Mouse (Mus musculus) limb, embryonic 14.5 days (tissue): ENCODE data around the gene Abcf1. TPM values are rescaled to one million over a fixed set of nuclear protein-coding genes. Genes with fewer than 3 reads are reported as not detected.
"Not testable (repeated sequence)": the region's sequence is repeated elsewhere in the genome, so short reads cannot be mapped to it uniquely, and the experiment has no call there.

Experiments
- ATAC-seq: fragments of 200-750 bp; cut with Nextera tagmentation; 2 replicates; pipeline ENCODE4 v1.8.0; 2017; ENCODE audit warnings: low read depth, moderate number of reproducible peaks, moderate TSS enrichment; ENCODE audit not compliant: low FRiP score
- DNase-seq: peaks from one replicate; pipeline ENCODE4 v3.0.0-alpha.2; 2015; ENCODE audit warnings: low spot score
- H3K27ac ChIP-seq: fragments of 300-500 bp; sonication (generic); replicated peaks from 2 replicates; pipeline ENCODE4 v1.5.1; 2014; ENCODE audit warnings: low read depth, mild to moderate bottlenecking, low read length, moderate library complexity, mixed read lengths
- H3K27me3 ChIP-seq: fragments of 300-500 bp; sonication (generic); 2 replicates; pipeline ENCODE4 v1.6.1; 2014; ENCODE audit warnings: low read length, mixed read lengths; ENCODE audit not compliant: control insufficient read depth, insufficient read depth
- H3K36me3 ChIP-seq: fragments of 300-500 bp; sonication (generic); 2 replicates; pipeline ENCODE4 v1.6.1; 2014; ENCODE audit warnings: mild to moderate bottlenecking, low read length, moderate library complexity, mixed read lengths; ENCODE audit not compliant: control insufficient read depth, insufficient read depth
- H3K4me1 ChIP-seq: fragments of 300-500 bp; sonication (generic); 2 replicates; pipeline ENCODE4 v1.6.1; 2014; ENCODE audit warnings: antibody characterized with exemption, low read length, mixed read lengths; ENCODE audit not compliant: control insufficient read depth, insufficient read depth
- H3K4me2 ChIP-seq: fragments of 300-500 bp; sonication (generic); replicated peaks from 2 replicates; pipeline ENCODE4 v1.6.1; 2014; ENCODE audit warnings: low read depth, mild to moderate bottlenecking, low read length, moderate library complexity; ENCODE audit not compliant: severe bottlenecking
- H3K4me3 ChIP-seq: fragments of 300-500 bp; sonication (generic); replicated peaks from 2 replicates; pipeline ENCODE4 v1.5.1; 2014; ENCODE audit warnings: low read length
- H3K9ac ChIP-seq: fragments of 300-500 bp; sonication (generic); 2 replicates; pipeline ENCODE4 v1.6.1; 2014; ENCODE audit warnings: mild to moderate bottlenecking, low read depth, low read length, moderate library complexity; ENCODE audit not compliant: severe bottlenecking
- H3K9me3 ChIP-seq: fragments of 300-500 bp; sonication (generic); 2 replicates; pipeline ENCODE4 v1.6.1; 2016; ENCODE audit warnings: low read length; ENCODE audit not compliant: control insufficient read depth
- POLR2A ChIP-seq: fragments of 200-500 bp; IDR thresholded peaks from 2 replicates; pipeline ENCODE4 v1.8.0; 2012; ENCODE audit warnings: inconsistent platforms, mild to moderate bottlenecking, moderate library complexity, borderline replicate concordance; ENCODE audit not compliant: insufficient read depth, insufficient read length; ENCODE audit errors: extremely low read depth
- WGBS: fragments of 180-500 bp; shearing (Covaris S2); extraction: QIAGEN DNeasy Blood & Tissue Kit; methylation state at CpG from one replicate; pipeline ENCODE4 v1.1.7; 2014; 5-methylcytosine and 5-hydroxymethylcytosine counted together
- polyA plus RNA-seq, 2 experiments: library from polyadenylated mRNA; depleted of rRNA in 1 of 2; stranded (reverse) in 1 of 2; unstranded in 1 of 2; fragments of >200 nt; fragmentation: Nextera tagmentation in 1 of 2; extraction: Ambion mirVana in 1 of 2; gene quantifications; 2 replicates each; pipeline versions ENCODE4 v1.2.1 to v1.2.3; 2012 to 2014

Abcf1 gene
- polyA plus RNA-seq, 2 experiments: 77.2 to 83.1 TPM

GRCm38 (mm10) chr17:35939941-35940340 is 29.6 kb downstream of the Abcf1 start:
- H3K36me3 ChIP-seq: no peaks in the 10 kb centered on the region
- WGBS: 60% methylated on average over 1 of the region's 1 CpGs
- DNase-seq (no peak), ATAC-seq (no peak)
- H3K4me1 ChIP-seq: no peaks in the 10 kb centered on the region
- H3K9ac ChIP-seq: no peak overlapping the region
- H3K4me2 ChIP-seq: no peak overlapping the region
- H3K27me3 ChIP-seq: no peaks in the 10 kb centered on the region
- H3K4me3 ChIP-seq: no peak overlapping the region
- H3K9me3 ChIP-seq: no peaks in the 10 kb centered on the region
- H3K27ac ChIP-seq: no peak overlapping the region
- no peak for TF ChIP-seq POLR2A

DNA sequence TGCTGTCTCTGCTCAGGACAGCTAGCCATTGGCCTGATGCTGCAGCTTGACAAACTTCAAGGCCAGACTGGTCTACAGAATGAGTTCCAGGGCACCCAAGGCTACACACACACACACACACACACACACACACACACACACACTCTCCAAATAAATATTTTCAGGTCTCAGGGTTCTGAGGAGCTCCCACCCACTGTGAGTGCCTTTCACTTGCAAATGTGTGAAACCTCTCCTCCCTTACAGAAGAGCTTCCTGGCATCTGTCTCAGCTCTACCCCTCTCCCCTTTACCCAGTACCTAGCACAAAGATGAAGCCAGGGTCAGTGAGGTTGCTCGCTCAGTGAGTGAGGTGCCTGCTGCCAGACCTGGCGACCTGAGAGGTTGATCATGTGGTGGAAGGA is 30.5 kb downstream of the Abcf1 start:
- DNase-seq (no peak), ATAC-seq (no peak)
- 69% methylated on average over 2 of the region's 2 CpGs for WGBS
- TF ChIP-seq POLR2A: no peak
- Histone ChIP-seq H3K4me3 (no peak overlapping the region), H3K4me2 (no peak overlapping the region), H3K27ac (no peak overlapping the region), H3K27me3 (no peaks in the 10 kb centered on the region), H3K9me3 (no peaks in the 10 kb centered on the region), H3K36me3 (no peaks in the 10 kb centered on the region), H3K4me1 (no peaks in the 10 kb centered on the region), H3K9ac (no peak overlapping the region)

DNA sequence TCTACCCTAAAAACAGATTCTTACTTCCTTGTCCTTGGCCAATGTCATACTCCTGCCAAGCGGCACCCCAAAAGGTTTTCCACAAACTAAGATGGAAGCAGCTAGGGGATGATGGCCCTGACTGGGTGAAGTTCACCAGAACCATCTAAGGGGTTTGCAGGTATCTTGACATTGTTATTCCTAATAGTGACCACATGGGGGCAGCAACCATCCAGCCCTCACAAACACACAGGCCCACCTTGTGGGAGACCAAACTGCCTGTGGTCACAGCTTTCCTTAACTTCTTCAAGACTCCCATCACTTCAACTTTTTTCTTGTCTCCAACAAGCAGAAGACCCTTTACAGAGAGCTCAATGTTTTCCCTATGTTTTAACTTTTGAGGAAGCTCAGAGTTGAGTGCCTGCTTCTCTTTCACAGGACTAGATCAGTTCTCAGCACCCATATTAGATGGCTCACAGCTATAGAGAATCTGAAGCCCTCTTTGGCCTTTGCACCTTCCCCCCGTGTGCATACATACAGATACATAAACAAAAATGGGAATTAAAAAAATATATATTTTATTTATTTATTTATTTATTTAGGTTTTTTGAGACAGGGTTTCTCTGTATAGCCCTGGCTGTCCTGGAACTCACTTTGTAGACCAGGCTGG is 31.7 kb downstream of the Abcf1 start:
- no peaks in the 10 kb centered on the region for H3K4me1 ChIP-seq
- no peak overlapping the region for H3K4me3 ChIP-seq
- no peak overlapping the region for H3K4me2 ChIP-seq
- ATAC-seq (peak; percentile 81; the same call in 1 of the 2 replicates), DNase-seq (peak; percentile 65)
- no peak overlapping the region for H3K27ac ChIP-seq
- H3K9ac ChIP-seq: no peak overlapping the region
- no peaks in the 10 kb centered on the region for H3K36me3 ChIP-seq
- H3K9me3 ChIP-seq: no peaks in the 10 kb centered on the region
- no peak for TF ChIP-seq POLR2A
- 46% methylated on average over 2 of the region's 2 CpGs for WGBS
- no peaks in the 10 kb centered on the region for H3K27me3 ChIP-seq

- not testable (repeated sequence) for DNase-seq, H3K36me3 ChIP-seq, H3K9me3 ChIP-seq, H3K4me2 ChIP-seq, H3K4me1 ChIP-seq, H3K9ac ChIP-seq, H3K27ac ChIP-seq, ATAC-seq, H3K27me3 ChIP-seq, H3K4me3 ChIP-seq
- 84% methylated on average over 14 of the region's 14 CpGs for WGBS
Observed at GRCm38 (mm10) chr17:35935763-35936162, 33.8 kb downstream of the Abcf1 start.

- Histone ChIP-seq H3K27ac (no peak overlapping the region), H3K36me3 (peaks cover 34% of the 10 kb centered on the region), H3K27me3 (no peaks in the 10 kb centered on the region), H3K4me1 (no peaks in the 10 kb centered on the region), H3K4me2 (no peak overlapping the region), H3K4me3 (no peak overlapping the region), H3K9ac (no peak overlapping the region), H3K9me3 (no peaks in the 10 kb centered on the region)
- no peak for ATAC-seq
- no peak for DNase-seq
- no peak for TF ChIP-seq POLR2A
- 89% methylated on average over 4 of the region's 4 CpGs for WGBS
Observed at GRCm38 (mm10) chr17:35932608-35933007, 37.0 kb downstream of the Abcf1 start.

DNA sequence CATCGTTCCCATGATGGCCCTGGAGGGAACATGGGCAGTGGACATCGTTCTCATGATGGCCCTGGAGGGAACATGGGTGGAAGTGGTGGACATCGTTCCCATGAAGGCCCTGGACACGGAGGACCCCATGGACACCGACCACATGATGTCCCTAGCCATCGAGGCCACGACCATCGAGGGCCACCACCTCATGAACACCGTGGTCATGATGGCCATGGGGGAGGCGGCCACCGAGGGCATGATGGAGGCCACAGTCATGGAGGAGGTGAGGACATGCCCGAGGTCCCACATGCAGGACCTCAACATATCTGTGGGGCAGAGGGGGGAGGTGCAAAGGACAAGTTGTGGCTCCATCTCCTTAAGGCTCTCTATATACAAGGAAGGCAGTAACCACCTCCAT is 38.9 kb downstream of the Abcf1 start:
- H3K36me3 ChIP-seq: peaks cover 49% of the 10 kb centered on the region

More for the DNA sequence above, 38.9 kb downstream of the Abcf1 start:
- Histone ChIP-seq H3K4me3 (no peak overlapping the region), H3K9me3 (no peaks in the 10 kb centered on the region), H3K4me1 (no peaks in the 10 kb centered on the region), H3K27me3 (no peaks in the 10 kb centered on the region), H3K9ac (no peak overlapping the region), H3K4me2 (no peak overlapping the region), H3K27ac (no peak overlapping the region)
- WGBS: 93% methylated on average over 12 of the region's 12 CpGs
- TF ChIP-seq POLR2A: no peak
- ATAC-seq (no peak), DNase-seq (no peak)
